Mouse (Mus musculus) embryonic fibroblast, embryonic 13.5 days (primary cell): ENCODE measurements at regions not wholly inside any gene's neighbourhood (a gene's known extent, or its start where the extent isn't known, plus 50 kb on each side); places are given as distances from the start of the nearest gene placed in this dataset.

Experiments
- CTCF ChIP-seq: IDR thresholded peaks from 2 replicates; pipeline ENCODE4 v1.5.1; 2011; ENCODE audit warnings: mild to moderate bottlenecking, control low read depth, low read length, moderate library complexity, borderline replicate concordance; ENCODE audit not compliant: insufficient read depth
- POLR2A ChIP-seq: IDR thresholded peaks from 2 replicates; pipeline ENCODE4 v1.6.1; 2011; ENCODE audit warnings: low read depth, mild to moderate bottlenecking, control low read depth, low read length, moderate library complexity

- TF ChIP-seq CTCF (no peak), POLR2A (no peak)
Measured at GRCm38 (mm10) chr13:60262449-60263028, 85.4 kb upstream of the Gas1 start.
